Mouse (Mus musculus): Measurements from ENCODE around the gene Nup210l. TPM values are rescaled to one million over a fixed set of nuclear protein-coding genes. Genes with fewer than 3 reads are reported as not detected.
A peak's percentile ranks its signal among the peaks of the same experiment; 100 is the strongest.

The Nup210l gene
- polyA plus RNA-seq, 1 experiment from 2014 or later, result 0.27 TPM

DNA sequence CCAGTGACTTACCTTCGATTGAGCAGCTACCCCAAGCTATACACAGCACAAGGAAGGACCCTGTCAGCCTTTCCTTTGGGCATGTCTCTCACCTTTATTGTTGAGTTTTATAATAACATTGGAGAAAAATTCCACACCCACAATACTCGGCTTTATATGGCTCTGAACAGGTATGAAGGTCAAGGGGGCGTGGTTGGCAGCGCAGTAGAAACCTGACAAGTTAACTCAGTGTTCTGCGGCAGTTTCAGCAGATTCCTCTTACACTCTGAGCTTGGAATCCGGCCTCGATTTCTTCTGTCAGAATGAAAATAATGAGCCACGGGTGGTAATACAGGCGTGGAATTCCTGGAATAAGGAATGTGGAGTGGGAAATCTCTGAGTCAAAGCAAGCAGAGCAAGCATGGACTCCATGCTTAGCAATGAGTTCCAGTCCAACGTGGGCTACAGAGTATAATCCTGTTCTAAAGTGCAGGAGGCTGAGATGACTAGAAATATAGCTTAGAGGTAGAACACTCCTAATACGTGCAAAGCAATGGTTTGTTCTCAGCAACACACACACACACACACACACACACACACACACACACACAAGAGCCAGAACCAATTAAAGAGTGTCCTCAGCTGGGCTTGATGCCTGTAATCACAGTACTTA lies 87.1 kb downstream of the Nup210l start:
- Histone ChIP-seq H3K27ac (no peak overlapping the region), H3K4me1 (no peaks in the 10 kb centered on the region), H3K36me3 (no peaks in the 10 kb centered on the region), H3K27me3 (replicated peaks) (no peaks in the 10 kb centered on the region), H3K4me2 (no peak overlapping the region), H3K9ac (no peak overlapping the region), H3K9me3 (no peaks in the 10 kb centered on the region), H3K4me3 (replicated peaks) (no peak overlapping the region)
- 67% methylated on average over 11 of the region's 11 CpGs for WGBS
- no peak for ATAC-seq (ENCODE audit: insufficient read depth, low FRiP score, low read depth)

DNA sequence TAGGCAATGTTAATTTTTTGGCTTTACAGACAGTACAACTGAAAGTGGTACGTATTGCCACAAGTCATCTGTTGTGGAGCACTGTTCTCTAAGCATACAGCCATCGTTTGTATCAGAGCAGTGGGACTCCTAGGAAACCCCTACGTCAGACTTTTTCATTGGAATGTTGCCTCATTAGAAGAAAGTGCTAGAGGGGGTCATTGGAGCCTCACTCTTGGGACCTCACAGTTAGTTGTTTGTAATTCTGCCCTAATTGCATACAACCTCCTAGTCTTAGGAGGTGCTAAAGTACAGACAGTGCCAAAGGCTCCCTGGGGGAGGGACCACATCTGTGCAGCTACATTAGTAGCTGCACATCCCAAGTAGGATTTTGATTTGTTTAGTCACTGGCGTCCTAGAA lies 90.8 kb downstream of the Nup210l start:
- WGBS, result 54% methylated on average over 4 of the region's 4 CpGs

GRCm38 (mm10) chr3:90195644-90196043 lies 91.7 kb downstream of the Nup210l start:
- 81% methylated on average over 1 of the region's 1 CpGs for WGBS
- no peak for ATAC-seq (ENCODE audit: insufficient read depth, low FRiP score, low read depth)
- no peaks in the 10 kb centered on the region for H3K4me1 ChIP-seq

More for the DNA sequence above, 90.8 kb downstream of the Nup210l start:
- H3K4me3 ChIP-seq (replicated peaks), result no peak overlapping the region
- no peaks in the 10 kb centered on the region for H3K4me1 ChIP-seq
- no peak for ATAC-seq (ENCODE audit: insufficient read depth, low FRiP score, low read depth)
- no peaks in the 10 kb centered on the region for H3K9me3 ChIP-seq
- H3K27ac ChIP-seq, result no peak overlapping the region
- H3K9ac ChIP-seq, result no peak overlapping the region
- no peak overlapping the region for H3K4me2 ChIP-seq
- H3K36me3 ChIP-seq, result no peaks in the 10 kb centered on the region
- no peaks in the 10 kb centered on the region for H3K27me3 ChIP-seq (replicated peaks)

DNA sequence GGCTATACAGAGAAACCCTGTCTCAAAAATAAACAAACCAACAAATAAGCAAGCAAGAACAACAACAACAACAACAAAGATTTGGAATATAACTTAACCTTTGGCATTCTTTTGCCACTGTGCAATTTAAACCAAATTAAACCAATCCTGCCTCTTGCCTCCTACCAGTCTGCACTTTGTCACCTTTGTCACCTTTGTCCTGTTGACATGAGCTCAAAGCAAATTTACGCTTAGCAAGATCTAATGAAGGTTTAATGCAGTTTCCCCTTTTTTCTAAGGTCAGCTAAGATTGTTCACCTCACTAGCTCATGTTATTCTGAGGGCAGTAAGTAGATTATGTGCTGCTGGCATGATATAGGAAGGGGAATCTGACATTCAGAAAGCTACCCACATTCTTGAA lies 93.6 kb downstream of the Nup210l start:
- H3K9me3 ChIP-seq, result no peaks in the 10 kb centered on the region
- no peak overlapping the region for H3K4me3 ChIP-seq (replicated peaks)
- no peak overlapping the region for H3K4me2 ChIP-seq
- ATAC-seq (ENCODE audit: insufficient read depth, low FRiP score, low read depth), result no peak
- no peak overlapping the region for H3K27ac ChIP-seq
- H3K36me3 ChIP-seq, result no peaks in the 10 kb centered on the region
- H3K9ac ChIP-seq, result no peak overlapping the region
- no peaks in the 10 kb centered on the region for H3K27me3 ChIP-seq (replicated peaks)
- no peaks in the 10 kb centered on the region for H3K4me1 ChIP-seq
- WGBS, result 82% methylated on average over 1 of the region's 1 CpGs

More at GRCm38 (mm10) chr3:90195644-90196043, 91.7 kb downstream of the Nup210l start:
- Histone ChIP-seq H3K9me3 (no peaks in the 10 kb centered on the region), H3K27ac (no peak overlapping the region), H3K4me2 (no peak overlapping the region), H3K27me3 (replicated peaks) (no peaks in the 10 kb centered on the region), H3K4me3 (replicated peaks) (no peak overlapping the region), H3K36me3 (no peaks in the 10 kb centered on the region), H3K9ac (no peak overlapping the region)

GRCm38 (mm10) chr3:90202884-90203283 lies 99.0 kb downstream of the Nup210l start:
- WGBS, result 50% methylated on average over 1 of the region's 1 CpGs
- no peak for ATAC-seq (ENCODE audit: insufficient read depth, low FRiP score, low read depth)
- Histone ChIP-seq H3K9ac (no peak overlapping the region), H3K4me1 (no peaks in the 10 kb centered on the region), H3K4me3 (replicated peaks) (no peak overlapping the region), H3K27me3 (replicated peaks) (no peaks in the 10 kb centered on the region), H3K36me3 (no peaks in the 10 kb centered on the region), H3K9me3 (no peaks in the 10 kb centered on the region), H3K4me2 (no peak overlapping the region), H3K27ac (no peak overlapping the region)

DNA sequence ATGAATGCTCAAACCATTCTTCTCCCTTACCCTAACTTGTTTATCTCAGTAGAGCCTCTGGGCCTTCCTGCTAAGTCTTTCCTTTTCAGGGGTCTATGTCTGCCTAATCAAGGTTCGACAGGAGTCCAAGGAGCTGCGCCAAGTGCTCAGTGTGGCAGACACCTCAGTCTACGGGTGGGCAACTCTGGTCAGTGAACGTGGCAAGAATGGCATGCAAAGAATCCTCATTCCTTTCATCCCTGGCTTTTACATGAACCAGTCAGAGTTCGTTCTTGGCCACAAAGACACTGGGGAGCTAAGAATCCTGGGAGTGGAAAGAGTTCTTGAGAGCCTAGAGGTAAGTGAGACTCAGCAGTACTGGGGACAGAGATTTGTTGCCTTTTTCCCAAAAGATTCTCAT lies 99.7 kb downstream of the Nup210l start:
- Histone ChIP-seq H3K36me3 (peaks cover 2% of the 10 kb centered on the region; the same call in 1 of the 2 replicates), H3K9me3 (no peaks in the 10 kb centered on the region), H3K4me3 (replicated peaks) (no peak overlapping the region), H3K9ac (no peak overlapping the region), H3K27me3 (replicated peaks) (no peaks in the 10 kb centered on the region), H3K4me1 (no peaks in the 10 kb centered on the region), H3K27ac (no peak overlapping the region), H3K4me2 (no peak overlapping the region)
- ATAC-seq (ENCODE audit: insufficient read depth, low FRiP score, low read depth), result no peak
- WGBS, result 68% methylated on average over 5 of the region's 5 CpGs

DNA sequence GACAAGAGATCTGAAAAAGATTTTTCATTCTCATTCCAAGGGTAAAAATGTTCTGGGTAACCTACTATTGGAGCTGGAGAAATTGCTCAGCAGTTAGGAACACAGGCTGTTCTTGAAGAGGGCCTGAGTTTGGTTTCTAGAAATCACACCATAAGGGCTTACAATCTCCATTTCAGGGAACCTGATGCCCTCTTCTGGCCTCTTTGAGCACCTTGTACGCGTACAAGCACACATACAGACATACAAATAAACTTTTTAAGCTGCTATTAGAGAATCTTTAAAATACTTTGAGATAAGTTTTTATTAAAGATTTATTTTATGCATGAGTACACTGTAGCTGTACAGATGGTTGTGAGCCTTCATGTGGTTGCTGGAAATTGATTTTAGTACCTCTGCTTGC lies 100.7 kb downstream of the Nup210l start:
- Histone ChIP-seq H3K4me3 (replicated peaks) (no peak overlapping the region), H3K4me2 (no peak overlapping the region), H3K9ac (no peak overlapping the region), H3K4me1 (no peaks in the 10 kb centered on the region), H3K27me3 (replicated peaks) (no peaks in the 10 kb centered on the region), H3K36me3 (peaks cover 8% of the 10 kb centered on the region; the same call in 1 of the 2 replicates), H3K27ac (no peak overlapping the region), H3K9me3 (no peaks in the 10 kb centered on the region)
- ATAC-seq (ENCODE audit: insufficient read depth, low FRiP score, low read depth), result no peak
- 95% methylated on average over 2 of the region's 2 CpGs for WGBS

- H3K4me2 ChIP-seq, result no peak overlapping the region
- no peak overlapping the region for H3K27ac ChIP-seq
- no peaks in the 10 kb centered on the region for H3K9me3 ChIP-seq
- 82% methylated on average over 2 of the region's 2 CpGs for WGBS
- H3K4me1 ChIP-seq, result peaks cover 10% of the 10 kb centered on the region; the same call in 1 of the 2 replicates
- no peak for ATAC-seq (ENCODE audit: insufficient read depth, low FRiP score, low read depth)
- H3K36me3 ChIP-seq, result peaks cover 30% of the 10 kb centered on the region; the same call in 1 of the 2 replicates
- H3K9ac ChIP-seq, result no peak overlapping the region
- H3K4me3 ChIP-seq (replicated peaks), result no peak overlapping the region
- no peaks in the 10 kb centered on the region for H3K27me3 ChIP-seq (replicated peaks)
Observed at GRCm38 (mm10) chr3:90208662-90209061, 104.7 kb downstream of the Nup210l start.

- Histone ChIP-seq H3K9me3 (no peaks in the 10 kb centered on the region), H3K27me3 (replicated peaks) (no peaks in the 10 kb centered on the region), H3K4me3 (replicated peaks) (no peak overlapping the region), H3K4me2 (no peak overlapping the region), H3K27ac (no peak overlapping the region), H3K36me3 (peaks cover 30% of the 10 kb centered on the region; the same call in 1 of the 2 replicates), H3K9ac (no peak overlapping the region), H3K4me1 (peaks cover 10% of the 10 kb centered on the region; the same call in 1 of the 2 replicates)
- 89% methylated on average over 5 of the region's 5 CpGs for WGBS
- ATAC-seq (ENCODE audit: insufficient read depth, low FRiP score, low read depth), result no peak
Observed at GRCm38 (mm10) chr3:90209908-90210566, 106.1 kb downstream of the Nup210l start.

- Histone ChIP-seq H3K9me3 (no peaks in the 10 kb centered on the region), H3K4me3 (replicated peaks) (peak overlapping the region; percentile 73), H3K9ac (no peak overlapping the region), H3K27me3 (replicated peaks) (no peaks in the 10 kb centered on the region), H3K4me2 (peak overlapping the region; percentile 87), H3K4me1 (peaks cover 10% of the 10 kb centered on the region; the same call in 1 of the 2 replicates), H3K27ac (no peak overlapping the region), H3K36me3 (peaks cover 30% of the 10 kb centered on the region; the same call in 1 of the 2 replicates)
- WGBS, result 70% methylated on average over 13 of the region's 13 CpGs
- no peak for ATAC-seq (ENCODE audit: insufficient read depth, low FRiP score, low read depth)
Observed at GRCm38 (mm10) chr3:90211475-90212398, 107.8 kb downstream of the Nup210l start.

DNA sequence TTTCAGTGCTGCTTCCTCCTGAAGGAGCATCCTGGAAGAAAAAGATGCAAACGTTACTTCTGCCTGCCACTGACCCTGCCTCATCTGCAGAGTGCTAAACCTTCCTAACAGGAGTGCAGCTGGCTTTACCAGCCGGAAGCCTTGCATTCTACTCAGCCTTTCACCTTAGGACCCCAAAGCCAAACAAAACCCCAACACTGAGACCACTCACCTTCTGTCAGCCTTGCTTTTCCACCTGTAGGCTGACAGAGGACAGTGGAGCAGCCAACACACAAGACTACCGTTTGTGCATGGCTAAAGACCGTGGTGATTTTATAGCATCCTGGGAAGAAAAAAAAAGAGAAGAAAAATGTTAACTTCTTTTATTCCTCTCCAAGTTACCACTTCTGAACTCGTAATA lies 108.8 kb downstream of the Nup210l start:
- Histone ChIP-seq H3K4me1 (peaks cover 10% of the 10 kb centered on the region; the same call in 1 of the 2 replicates), H3K4me2 (peak overlapping the region; percentile 87), H3K27ac (no peak overlapping the region; the same call in 1 of the 2 replicates), H3K9me3 (no peaks in the 10 kb centered on the region), H3K36me3 (peaks cover 30% of the 10 kb centered on the region; the same call in 1 of the 2 replicates), H3K27me3 (replicated peaks) (no peaks in the 10 kb centered on the region), H3K4me3 (replicated peaks) (peak overlapping the region; percentile 73), H3K9ac (peak overlapping the region; percentile 82; the same call in 1 of the 2 replicates)
- WGBS, result 11% methylated on average over 5 of the region's 5 CpGs
- ATAC-seq (ENCODE audit: insufficient read depth, low FRiP score, low read depth), result no peak

All from stomach, embryonic 15.5 days (tissue).